Mouse (Mus musculus): ENCODE data around the gene Zbtb32. TPM values are rescaled to one million over a fixed set of nuclear protein-coding genes. Genes with fewer than 3 reads are reported as not detected.
A peak's percentile ranks its signal among the peaks of the same experiment; 100 is the strongest.

Zbtb32 gene
- polyA plus RNA-seq, 1 experiment: 1.6 TPM

DNA sequence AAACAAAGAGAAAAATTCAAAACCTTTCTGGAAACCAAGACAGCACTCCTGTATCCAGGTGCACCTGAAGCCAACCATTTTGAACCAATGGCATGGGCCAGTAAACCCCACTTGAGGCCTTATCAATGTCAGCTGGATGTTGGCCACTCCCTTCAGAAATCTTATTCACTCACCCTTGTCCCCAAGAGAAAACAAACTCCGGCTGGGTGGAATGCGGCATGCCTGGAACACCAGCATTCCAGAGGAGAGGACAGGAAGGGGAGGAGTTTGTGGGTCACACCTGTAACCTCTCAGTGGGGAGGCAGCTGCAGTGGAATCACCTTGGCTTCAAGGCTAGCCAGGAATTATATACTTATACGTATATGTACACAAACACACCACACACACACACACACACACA is 3.9 kb upstream of the Zbtb32 start:
- H3K27me3 ChIP-seq (ENCODE audit: control insufficient read depth, insufficient read depth, low read length): no peaks in the 10 kb centered on the region
- H3K4me3 ChIP-seq (ENCODE audit: low read depth, low read length): no peak overlapping the region
- peak overlapping the region; percentile 52 for H3K27ac ChIP-seq (ENCODE audit: insufficient read depth, low read depth, low read length)
- H3K4me1 ChIP-seq (ENCODE audit: control insufficient read depth, insufficient read depth, insufficient read length, low read length): peaks cover 16% of the 10 kb centered on the region
- H3K36me3 ChIP-seq (ENCODE audit: control insufficient read depth, insufficient read depth, low read length): no peaks in the 10 kb centered on the region
- WGBS: 16% methylated on average over 3 of the region's 3 CpGs
- TF ChIP-seq POLR2A (IDR thresholded peaks at IDR 0.05; ENCODE audit: low read depth, low read length) (no peak), CTCF (IDR thresholded peaks at IDR 0.05; ENCODE audit: extremely low read depth, insufficient read length, insufficient replicate concordance, low read depth, low read length) (no peak)

DNA sequence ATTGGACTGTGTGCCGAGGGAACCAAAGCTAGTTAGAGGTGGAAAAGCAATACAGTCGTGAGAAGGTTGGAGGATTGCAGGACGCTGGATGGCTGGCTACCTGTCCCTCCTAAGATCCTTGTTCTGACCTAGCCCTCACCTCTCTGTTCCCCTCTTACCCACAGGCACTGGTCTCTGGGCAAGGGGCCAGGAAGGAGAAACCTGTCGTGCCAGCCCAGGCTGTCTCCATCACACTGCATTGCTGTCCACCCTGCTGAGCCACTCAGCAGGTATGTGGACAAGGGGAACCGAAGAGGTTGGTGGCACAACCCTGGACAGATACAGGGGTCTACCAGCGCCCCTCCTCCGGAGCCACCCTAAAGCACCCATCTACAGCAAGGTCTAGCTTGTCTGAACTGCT is 1.9 kb upstream of the Zbtb32 start:
- H3K4me3 ChIP-seq (ENCODE audit: low read depth, low read length): no peak overlapping the region
- no peaks in the 10 kb centered on the region for H3K27me3 ChIP-seq (ENCODE audit: control insufficient read depth, insufficient read depth, low read length)
- TF ChIP-seq CTCF (IDR thresholded peaks at IDR 0.05; ENCODE audit: extremely low read depth, insufficient read length, insufficient replicate concordance, low read depth, low read length) (no peak), POLR2A (IDR thresholded peaks at IDR 0.05; ENCODE audit: low read depth, low read length) (no peak)
- H3K4me1 ChIP-seq (ENCODE audit: control insufficient read depth, insufficient read depth, insufficient read length, low read length): peaks cover 13% of the 10 kb centered on the region; the same call in 1 of the 2 replicates
- 41% methylated on average over 7 of the region's 7 CpGs for WGBS
- H3K36me3 ChIP-seq (ENCODE audit: control insufficient read depth, insufficient read depth, low read length): no peaks in the 10 kb centered on the region
- peak overlapping the region; percentile 32 for H3K27ac ChIP-seq (ENCODE audit: insufficient read depth, low read depth, low read length)

DNA sequence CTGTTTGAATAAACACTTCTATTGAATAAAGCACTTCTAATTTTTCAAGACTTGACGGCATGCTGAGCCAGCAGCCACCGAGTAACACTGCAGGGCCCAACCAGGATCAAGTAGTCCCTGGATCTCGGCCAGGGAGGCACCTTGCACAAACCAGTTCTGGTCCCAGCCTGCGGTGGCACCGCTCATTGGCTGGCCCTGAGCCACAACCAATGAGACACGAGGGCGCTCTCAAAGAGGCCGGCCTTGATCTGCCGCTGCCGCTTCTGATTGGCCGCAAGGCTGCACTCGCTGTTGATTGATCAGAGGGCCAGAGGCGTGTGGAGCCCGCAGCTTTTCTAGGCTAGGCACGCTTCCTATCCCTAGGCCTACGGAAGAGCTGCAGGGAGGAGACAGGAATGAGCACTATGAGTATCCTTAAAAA is 1.2 kb upstream of the Zbtb32 start:
- Histone ChIP-seq H3K36me3 (ENCODE audit: control insufficient read depth, insufficient read depth, low read length) (no peaks in the 10 kb centered on the region), H3K27ac (ENCODE audit: insufficient read depth, low read depth, low read length) (peak overlapping the region; percentile 32; the same call in 1 of the 2 replicates), H3K4me3 (ENCODE audit: low read depth, low read length) (peak overlapping the region; percentile 14; the same call in 1 of the 2 replicates), H3K4me1 (ENCODE audit: control insufficient read depth, insufficient read depth, insufficient read length, low read length) (peaks cover 13% of the 10 kb centered on the region; the same call in 1 of the 2 replicates), H3K27me3 (ENCODE audit: control insufficient read depth, insufficient read depth, low read length) (no peaks in the 10 kb centered on the region)
- TF ChIP-seq CTCF (IDR thresholded peaks at IDR 0.05; ENCODE audit: extremely low read depth, insufficient read length, insufficient replicate concordance, low read depth, low read length) (no peak), POLR2A (IDR thresholded peaks at IDR 0.05; ENCODE audit: low read depth, low read length) (no peak)
- WGBS: under 1% methylated on average over 16 of the region's 16 CpGs

DNA sequence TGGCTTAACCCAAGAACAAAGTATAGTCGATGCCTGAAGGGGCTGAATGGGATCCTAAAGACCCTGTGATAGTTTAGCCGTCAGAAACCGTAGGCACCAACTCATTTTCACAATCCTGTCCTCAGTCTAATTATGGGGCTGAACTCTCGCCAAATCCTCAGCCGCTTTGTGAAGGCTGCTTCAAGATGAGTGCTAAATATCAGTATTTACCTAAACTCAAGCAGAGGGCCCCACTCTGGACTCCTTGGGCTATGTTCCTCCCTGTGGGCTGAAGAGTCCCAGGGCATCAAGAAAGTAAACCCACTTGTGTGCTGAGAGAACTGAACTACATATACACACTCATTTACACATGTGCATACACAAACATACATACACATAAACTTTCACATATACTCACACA is 1.9 kb downstream of the Zbtb32 start:
- no peak overlapping the region for H3K4me3 ChIP-seq (ENCODE audit: low read depth, low read length)
- TF ChIP-seq POLR2A (IDR thresholded peaks at IDR 0.05; ENCODE audit: low read depth, low read length) (no peak), CTCF (IDR thresholded peaks at IDR 0.05; ENCODE audit: extremely low read depth, insufficient read length, insufficient replicate concordance, low read depth, low read length) (no peak)
- H3K36me3 ChIP-seq (ENCODE audit: control insufficient read depth, insufficient read depth, low read length): no peaks in the 10 kb centered on the region
- no peaks in the 10 kb centered on the region for H3K27me3 ChIP-seq (ENCODE audit: control insufficient read depth, insufficient read depth, low read length)
- H3K27ac ChIP-seq (ENCODE audit: insufficient read depth, low read depth, low read length): no peak overlapping the region
- 90% methylated on average over 5 of the region's 5 CpGs for WGBS
- peaks cover 12% of the 10 kb centered on the region; the same call in 1 of the 2 replicates for H3K4me1 ChIP-seq (ENCODE audit: control insufficient read depth, insufficient read depth, insufficient read length, low read length)

DNA sequence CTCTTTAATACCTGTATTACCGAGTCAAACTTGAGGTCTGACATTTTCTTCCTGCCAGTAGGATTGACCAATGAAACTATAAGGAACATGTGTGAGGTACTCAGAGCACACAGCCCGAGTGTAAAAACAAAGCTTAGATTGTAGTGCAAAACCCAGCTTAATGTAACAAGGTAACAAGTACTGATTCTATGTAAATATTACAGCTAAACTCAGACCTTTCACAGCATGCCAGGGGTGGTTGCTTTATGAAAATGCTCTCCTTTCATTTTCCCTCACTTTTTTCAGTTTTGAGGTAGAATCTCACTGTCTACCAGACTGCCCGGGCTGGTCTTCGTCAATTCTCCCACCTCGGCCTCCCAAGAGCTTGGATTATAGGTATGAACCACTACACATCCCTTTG is 2.6 kb downstream of the Zbtb32 start:
- Histone ChIP-seq H3K36me3 (ENCODE audit: control insufficient read depth, insufficient read depth, low read length) (no peaks in the 10 kb centered on the region), H3K27ac (ENCODE audit: insufficient read depth, low read depth, low read length) (no peak overlapping the region), H3K27me3 (ENCODE audit: control insufficient read depth, insufficient read depth, low read length) (no peaks in the 10 kb centered on the region), H3K4me1 (ENCODE audit: control insufficient read depth, insufficient read depth, insufficient read length, low read length) (peaks cover 12% of the 10 kb centered on the region; the same call in 1 of the 2 replicates), H3K4me3 (ENCODE audit: low read depth, low read length) (no peak overlapping the region)
- no peak for TF ChIP-seq POLR2A (IDR thresholded peaks at IDR 0.05; ENCODE audit: low read depth, low read length)
- 81% methylated on average over 5 of the region's 5 CpGs for WGBS

DNA sequence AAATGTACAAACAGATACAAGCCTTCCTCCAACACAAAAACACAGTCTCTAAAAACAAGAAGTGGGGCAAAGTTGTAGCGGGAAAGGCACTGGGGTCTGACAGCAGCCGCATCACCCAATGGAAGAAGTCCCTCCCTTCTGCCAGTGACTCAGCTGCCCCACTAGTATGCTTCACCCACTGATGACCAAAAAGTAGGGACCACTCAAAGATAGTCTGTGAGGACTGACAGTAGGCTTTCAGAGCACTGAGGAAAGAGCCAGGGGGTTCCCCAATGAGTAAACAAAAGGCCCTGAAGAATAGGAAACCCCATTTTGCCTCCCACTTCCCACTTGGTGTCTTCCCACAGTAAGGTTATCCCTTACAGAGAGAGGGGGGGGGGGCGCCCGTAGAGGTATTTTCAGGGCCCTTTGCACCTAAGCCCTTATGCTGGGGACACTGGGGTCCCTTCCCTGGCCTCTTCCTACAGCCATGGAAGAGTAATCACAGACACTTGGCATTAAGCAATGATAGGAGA is 4.1 kb downstream of the Zbtb32 start:
- TF ChIP-seq CTCF (IDR thresholded peaks at IDR 0.05; ENCODE audit: extremely low read depth, insufficient read length, insufficient replicate concordance, low read depth, low read length) (no peak), POLR2A (IDR thresholded peaks at IDR 0.05; ENCODE audit: low read depth, low read length) (no peak)
- Histone ChIP-seq H3K27ac (ENCODE audit: insufficient read depth, low read depth, low read length) (no peak overlapping the region), H3K4me3 (ENCODE audit: low read depth, low read length) (no peak overlapping the region), H3K4me1 (ENCODE audit: control insufficient read depth, insufficient read depth, insufficient read length, low read length) (peaks cover 18% of the 10 kb centered on the region), H3K27me3 (ENCODE audit: control insufficient read depth, insufficient read depth, low read length) (no peaks in the 10 kb centered on the region), H3K36me3 (ENCODE audit: control insufficient read depth, insufficient read depth, low read length) (no peaks in the 10 kb centered on the region)
- 75% methylated on average over 4 of the region's 4 CpGs for WGBS

DNA sequence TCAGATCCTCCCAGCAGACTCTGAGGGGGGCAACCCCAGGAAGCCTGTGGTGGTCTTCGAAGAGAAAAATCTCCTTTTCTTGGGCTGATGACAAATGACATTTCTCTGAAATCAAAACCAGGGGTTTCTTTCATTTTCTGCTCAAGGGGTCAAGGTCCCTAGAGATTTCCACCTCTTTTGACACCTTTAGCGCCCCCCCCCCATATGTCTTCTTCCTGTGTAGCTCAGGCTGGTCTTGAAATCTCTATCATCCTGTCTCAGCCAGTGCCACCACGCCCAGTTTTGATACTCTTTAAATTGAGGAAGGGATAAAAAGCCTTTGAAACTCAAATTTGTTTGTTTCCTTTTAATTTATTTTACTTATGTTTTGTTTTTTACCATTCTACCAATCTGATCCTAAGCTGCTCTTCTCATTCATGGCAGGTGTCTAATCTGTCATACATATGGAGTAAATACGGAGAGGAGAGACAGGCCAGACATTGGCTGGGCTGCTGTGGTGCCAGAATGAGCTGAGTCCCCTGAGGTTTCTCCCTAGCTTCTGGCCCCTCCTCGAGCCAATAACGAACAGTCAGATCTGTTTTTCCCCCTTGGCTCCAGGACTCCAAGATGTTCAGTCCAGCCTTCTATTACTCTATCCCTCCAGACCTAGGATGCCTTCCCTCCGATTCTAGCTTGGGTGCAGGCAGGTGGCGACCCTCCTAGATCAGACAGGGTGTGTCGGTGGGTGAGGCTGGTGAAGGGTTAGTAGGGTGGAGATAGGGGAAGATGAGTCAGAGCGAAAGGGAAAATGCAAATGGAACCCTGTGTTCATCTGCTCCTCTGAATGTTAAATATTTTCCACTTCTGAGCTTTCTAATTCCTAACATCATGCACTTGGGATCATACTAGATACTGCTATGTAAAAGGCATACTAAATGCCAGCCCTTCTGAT is 4.9 kb downstream of the Zbtb32 start:
- Histone ChIP-seq H3K27me3 (ENCODE audit: control insufficient read depth, insufficient read depth, low read length) (no peaks in the 10 kb centered on the region), H3K4me3 (ENCODE audit: low read depth, low read length) (no peak overlapping the region), H3K36me3 (ENCODE audit: control insufficient read depth, insufficient read depth, low read length) (no peaks in the 10 kb centered on the region), H3K4me1 (ENCODE audit: control insufficient read depth, insufficient read depth, insufficient read length, low read length) (peaks cover 17% of the 10 kb centered on the region), H3K27ac (ENCODE audit: insufficient read depth, low read depth, low read length) (no peak overlapping the region)
- WGBS: 56% methylated on average over 10 of the region's 10 CpGs
- TF ChIP-seq POLR2A (IDR thresholded peaks at IDR 0.05; ENCODE audit: low read depth, low read length): no peak
- no peak for TF ChIP-seq CTCF (IDR thresholded peaks at IDR 0.05; ENCODE audit: extremely low read depth, insufficient read length, insufficient replicate concordance, low read depth, low read length)

Measured in small intestine, adult 2 months (tissue).